Mouse (Mus musculus): ENCODE results near the gene Mindy3. TPM values are rescaled to one million over a fixed set of nuclear protein-coding genes. Genes with fewer than 3 reads are reported as not detected.
A peak's percentile ranks its signal among the peaks of the same experiment; 100 is the strongest.

The Mindy3 gene
- polyA plus RNA-seq, 1 experiment from 2014 or later = 37.4 TPM

DNA sequence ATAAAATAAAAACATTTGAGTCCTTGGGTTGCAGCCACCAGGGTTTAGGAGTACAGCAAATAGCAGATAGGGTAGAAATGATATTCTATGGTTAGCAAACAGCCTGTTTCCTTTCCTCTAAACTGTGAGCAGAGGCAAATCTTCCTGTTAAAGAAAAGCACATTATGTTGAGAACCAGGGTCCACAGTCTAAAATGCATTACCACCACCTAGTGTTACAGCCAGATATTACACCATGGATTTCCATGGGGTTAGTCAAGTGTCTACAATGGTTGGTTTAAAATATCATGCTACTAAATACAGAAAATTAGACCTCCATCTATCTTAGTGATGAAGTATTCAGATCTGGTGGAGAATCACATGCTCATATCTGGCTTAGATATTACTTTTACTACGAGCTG lies 30.2 kb downstream of the Mindy3 start:
- no peak overlapping the region for H3K4me2 ChIP-seq (ENCODE audit: low read depth, low read length)
- no peak overlapping the region for H3K9ac ChIP-seq (replicated peaks; ENCODE audit: low read length)
- H3K4me1 ChIP-seq (ENCODE audit: control insufficient read depth, insufficient read depth, low read length) = no peaks in the 10 kb centered on the region
- no peaks in the 10 kb centered on the region for H3K27me3 ChIP-seq (ENCODE audit: control insufficient read depth, insufficient read depth, low read length)
- ATAC-seq (replicated peaks; ENCODE audit: insufficient number of reproducible peaks, low FRiP score, low TSS enrichment, low read depth) = no peak; the same call in 1 of the 2 replicates
- no peaks in the 10 kb centered on the region for H3K36me3 ChIP-seq (replicated peaks; ENCODE audit: control insufficient read depth, insufficient read depth, low read depth, low read length)
- 54% methylated on average over 1 of the region's 1 CpGs for WGBS
- DNase-seq (ENCODE audit: low spot score) = peak; percentile 81
- H3K4me3 ChIP-seq (ENCODE audit: low read depth, low read length) = no peak overlapping the region
- H3K27ac ChIP-seq (replicated peaks; ENCODE audit: low read depth, low read length) = no peak overlapping the region
- no peaks in the 10 kb centered on the region for H3K9me3 ChIP-seq (replicated peaks; ENCODE audit: control insufficient read depth, low read length)

DNA sequence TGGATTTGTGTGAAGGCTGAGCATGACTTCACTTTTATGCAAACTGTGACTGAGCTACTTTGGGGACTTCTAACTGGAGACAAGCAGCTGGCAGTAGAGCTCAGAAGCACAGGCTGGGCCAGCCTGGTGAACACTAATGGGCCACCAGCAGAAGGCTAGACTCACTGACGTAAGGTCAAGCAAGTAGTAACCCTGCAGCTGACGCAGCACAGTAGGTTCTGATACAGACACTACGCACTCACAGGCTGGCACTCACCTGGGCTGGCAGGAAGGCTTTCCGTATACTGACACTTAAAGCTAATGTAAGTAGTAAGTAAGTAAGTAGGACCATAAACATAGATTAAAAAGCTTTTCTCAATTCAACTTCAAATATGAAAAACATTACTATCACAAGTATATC lies 30.7 kb downstream of the Mindy3 start:
- no peak for ATAC-seq (replicated peaks; ENCODE audit: insufficient number of reproducible peaks, low FRiP score, low TSS enrichment, low read depth)
- WGBS = 88% methylated on average over 4 of the region's 4 CpGs

DNA sequence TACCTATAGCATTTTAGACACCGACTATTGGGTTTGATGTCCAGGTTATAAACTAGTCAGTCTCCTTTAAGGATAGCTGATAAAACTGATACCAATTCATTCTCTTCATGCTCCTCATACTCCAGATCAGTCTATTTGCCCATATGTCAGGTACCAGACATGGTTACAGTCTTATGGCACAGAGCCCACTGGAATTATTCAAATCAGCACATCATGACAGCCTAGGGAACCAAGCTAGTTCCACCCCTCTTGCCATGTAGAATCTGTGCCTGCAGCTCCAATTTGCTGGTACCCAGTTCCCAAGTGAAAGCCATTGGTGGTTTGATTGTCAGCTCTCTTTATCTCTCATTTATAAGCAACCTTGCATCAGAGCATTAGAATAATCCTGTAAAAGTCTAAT lies 34.9 kb downstream of the Mindy3 start:
- H3K36me3 ChIP-seq (replicated peaks; ENCODE audit: control insufficient read depth, insufficient read depth, low read depth, low read length) = no peaks in the 10 kb centered on the region
- no peak overlapping the region for H3K4me2 ChIP-seq (ENCODE audit: low read depth, low read length)
- H3K4me3 ChIP-seq (ENCODE audit: low read depth, low read length) = no peak overlapping the region
- WGBS = 88% methylated on average over 1 of the region's 1 CpGs
- no peak overlapping the region for H3K27ac ChIP-seq (replicated peaks; ENCODE audit: low read depth, low read length)
- H3K9ac ChIP-seq (replicated peaks; ENCODE audit: low read length) = no peak overlapping the region
- DNase-seq (ENCODE audit: low spot score) (no peak), ATAC-seq (replicated peaks; ENCODE audit: insufficient number of reproducible peaks, low FRiP score, low TSS enrichment, low read depth) (no peak)
- H3K4me1 ChIP-seq (ENCODE audit: control insufficient read depth, insufficient read depth, low read length) = no peaks in the 10 kb centered on the region
- no peaks in the 10 kb centered on the region for H3K9me3 ChIP-seq (replicated peaks; ENCODE audit: control insufficient read depth, low read length)
- no peaks in the 10 kb centered on the region for H3K27me3 ChIP-seq (ENCODE audit: control insufficient read depth, insufficient read depth, low read length)

More for the DNA sequence above, 30.7 kb downstream of the Mindy3 start:
- Histone ChIP-seq H3K36me3 (replicated peaks; ENCODE audit: control insufficient read depth, insufficient read depth, low read depth, low read length) (no peaks in the 10 kb centered on the region), H3K27me3 (ENCODE audit: control insufficient read depth, insufficient read depth, low read length) (no peaks in the 10 kb centered on the region), H3K4me3 (ENCODE audit: low read depth, low read length) (no peak overlapping the region), H3K4me1 (ENCODE audit: control insufficient read depth, insufficient read depth, low read length) (no peaks in the 10 kb centered on the region), H3K27ac (replicated peaks; ENCODE audit: low read depth, low read length) (no peak overlapping the region), H3K9ac (replicated peaks; ENCODE audit: low read length) (no peak overlapping the region), H3K9me3 (replicated peaks; ENCODE audit: control insufficient read depth, low read length) (no peaks in the 10 kb centered on the region), H3K4me2 (ENCODE audit: low read depth, low read length) (no peak overlapping the region)
- DNase-seq (ENCODE audit: low spot score) = no peak

DNA sequence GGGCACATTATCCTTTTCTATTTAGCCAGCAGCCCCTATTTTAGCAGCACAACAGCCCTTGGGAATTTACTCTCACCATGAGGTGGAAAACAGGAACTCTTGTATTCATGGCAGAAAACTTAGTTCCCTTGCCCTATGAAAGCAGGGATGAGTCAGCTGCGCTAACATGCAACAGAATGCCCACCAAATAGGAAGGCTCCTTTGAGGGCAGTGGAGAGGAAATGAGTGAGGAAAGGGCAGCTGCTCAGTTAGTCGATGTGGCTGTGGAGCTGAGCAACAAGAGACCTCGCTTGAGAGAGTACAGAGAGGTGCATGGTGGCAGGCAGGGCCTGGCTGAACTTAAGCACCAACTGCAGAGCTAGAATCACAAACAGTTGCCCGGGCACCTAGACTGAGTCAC lies 36.6 kb downstream of the Mindy3 start:
- Histone ChIP-seq H3K9ac (replicated peaks; ENCODE audit: low read length) (no peak overlapping the region), H3K36me3 (replicated peaks; ENCODE audit: control insufficient read depth, insufficient read depth, low read depth, low read length) (no peaks in the 10 kb centered on the region), H3K4me3 (ENCODE audit: low read depth, low read length) (no peak overlapping the region), H3K27ac (replicated peaks; ENCODE audit: low read depth, low read length) (no peak overlapping the region), H3K4me1 (ENCODE audit: control insufficient read depth, insufficient read depth, low read length) (no peaks in the 10 kb centered on the region), H3K27me3 (ENCODE audit: control insufficient read depth, insufficient read depth, low read length) (no peaks in the 10 kb centered on the region), H3K4me2 (ENCODE audit: low read depth, low read length) (no peak overlapping the region), H3K9me3 (replicated peaks; ENCODE audit: control insufficient read depth, low read length) (no peaks in the 10 kb centered on the region)
- no peak for DNase-seq (ENCODE audit: low spot score)
- ATAC-seq (replicated peaks; ENCODE audit: insufficient number of reproducible peaks, low FRiP score, low TSS enrichment, low read depth) = no peak
- WGBS = 70% methylated on average over 4 of the region's 4 CpGs

DNA sequence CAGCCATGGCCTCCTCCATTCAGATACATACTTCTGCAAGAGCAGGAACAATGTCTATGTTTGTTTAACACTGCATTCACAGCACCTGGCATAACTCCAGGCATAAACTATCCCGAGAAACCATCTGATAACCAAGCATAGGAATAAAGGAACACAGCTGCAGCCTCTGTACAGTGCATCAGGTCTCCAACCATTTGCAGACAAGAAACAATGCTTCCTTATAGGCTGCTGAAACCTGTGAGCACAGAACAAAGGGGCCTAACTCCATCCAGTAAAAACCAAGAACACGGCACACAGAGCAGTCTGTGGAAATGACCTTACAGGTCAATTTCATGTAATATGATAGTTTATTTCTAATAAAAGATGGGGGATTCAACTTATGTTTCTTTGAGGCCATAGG lies 39.0 kb downstream of the Mindy3 start:
- 34% methylated on average over 2 of the region's 2 CpGs for WGBS
- no peak overlapping the region for H3K27ac ChIP-seq (replicated peaks; ENCODE audit: low read depth, low read length)
- H3K36me3 ChIP-seq (replicated peaks; ENCODE audit: control insufficient read depth, insufficient read depth, low read depth, low read length) = no peaks in the 10 kb centered on the region
- peak; percentile 67 for ATAC-seq (replicated peaks; ENCODE audit: insufficient number of reproducible peaks, low FRiP score, low TSS enrichment, low read depth)
- H3K4me1 ChIP-seq (ENCODE audit: control insufficient read depth, insufficient read depth, low read length) = no peaks in the 10 kb centered on the region
- DNase-seq (ENCODE audit: low spot score) = peak; percentile 22
- H3K27me3 ChIP-seq (ENCODE audit: control insufficient read depth, insufficient read depth, low read length) = no peaks in the 10 kb centered on the region
- H3K4me3 ChIP-seq (ENCODE audit: low read depth, low read length) = no peak overlapping the region
- H3K9ac ChIP-seq (replicated peaks; ENCODE audit: low read length) = no peak overlapping the region
- no peaks in the 10 kb centered on the region for H3K9me3 ChIP-seq (replicated peaks; ENCODE audit: control insufficient read depth, low read length)
- H3K4me2 ChIP-seq (ENCODE audit: low read depth, low read length) = no peak overlapping the region

DNA sequence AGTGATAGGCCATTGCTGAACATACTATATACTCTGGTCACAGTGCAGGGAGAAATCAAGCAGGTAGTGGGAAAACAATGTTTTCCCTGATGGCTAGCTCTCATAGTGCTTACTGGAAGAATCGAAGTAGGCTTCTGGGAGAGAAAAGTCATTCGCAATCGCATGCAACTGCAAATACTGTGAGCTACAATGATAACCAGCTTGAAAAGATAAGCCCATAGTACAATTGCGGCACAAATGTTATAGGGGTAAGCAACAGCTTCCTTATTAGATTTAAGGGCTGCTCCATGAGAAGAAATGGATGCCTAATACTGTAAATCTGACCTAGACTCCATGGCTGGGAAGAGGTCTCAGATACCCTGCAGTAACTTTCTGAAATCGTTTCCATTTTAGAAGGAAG lies 40.7 kb downstream of the Mindy3 start:
- Histone ChIP-seq H3K27ac (replicated peaks; ENCODE audit: low read depth, low read length) (no peak overlapping the region), H3K4me2 (ENCODE audit: low read depth, low read length) (no peak overlapping the region), H3K4me1 (ENCODE audit: control insufficient read depth, insufficient read depth, low read length) (no peaks in the 10 kb centered on the region), H3K36me3 (replicated peaks; ENCODE audit: control insufficient read depth, insufficient read depth, low read depth, low read length) (no peaks in the 10 kb centered on the region), H3K9me3 (replicated peaks; ENCODE audit: control insufficient read depth, low read length) (no peaks in the 10 kb centered on the region), H3K4me3 (ENCODE audit: low read depth, low read length) (no peak overlapping the region), H3K9ac (replicated peaks; ENCODE audit: low read length) (no peak overlapping the region), H3K27me3 (ENCODE audit: control insufficient read depth, insufficient read depth, low read length) (no peaks in the 10 kb centered on the region)
- no peak for DNase-seq (ENCODE audit: low spot score)
- 95% methylated on average over 5 of the region's 5 CpGs for WGBS
- no peak for ATAC-seq (replicated peaks; ENCODE audit: insufficient number of reproducible peaks, low FRiP score, low TSS enrichment, low read depth)

DNA sequence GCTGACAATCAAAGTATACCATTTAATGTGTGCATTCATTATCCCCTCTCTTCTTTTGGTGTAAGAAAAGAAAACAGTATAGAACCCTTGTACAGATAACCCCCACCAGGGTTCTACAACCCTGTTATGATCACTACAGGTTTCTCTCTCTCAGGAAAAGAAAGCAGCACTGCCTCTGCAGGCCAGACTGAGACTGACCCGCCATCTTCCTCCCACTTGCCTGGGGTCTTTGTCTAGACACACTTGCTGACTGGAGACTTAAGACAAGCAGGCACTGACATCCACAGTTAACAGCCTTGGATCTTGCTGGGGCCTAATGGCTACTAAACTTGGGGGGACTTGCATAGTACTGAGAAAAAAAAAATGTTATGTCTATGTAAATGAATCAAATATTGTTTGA lies 42.2 kb downstream of the Mindy3 start:
- Histone ChIP-seq H3K4me1 (ENCODE audit: control insufficient read depth, insufficient read depth, low read length) (no peaks in the 10 kb centered on the region), H3K36me3 (replicated peaks; ENCODE audit: control insufficient read depth, insufficient read depth, low read depth, low read length) (no peaks in the 10 kb centered on the region)
- 53% methylated on average over 1 of the region's 1 CpGs for WGBS

DNA sequence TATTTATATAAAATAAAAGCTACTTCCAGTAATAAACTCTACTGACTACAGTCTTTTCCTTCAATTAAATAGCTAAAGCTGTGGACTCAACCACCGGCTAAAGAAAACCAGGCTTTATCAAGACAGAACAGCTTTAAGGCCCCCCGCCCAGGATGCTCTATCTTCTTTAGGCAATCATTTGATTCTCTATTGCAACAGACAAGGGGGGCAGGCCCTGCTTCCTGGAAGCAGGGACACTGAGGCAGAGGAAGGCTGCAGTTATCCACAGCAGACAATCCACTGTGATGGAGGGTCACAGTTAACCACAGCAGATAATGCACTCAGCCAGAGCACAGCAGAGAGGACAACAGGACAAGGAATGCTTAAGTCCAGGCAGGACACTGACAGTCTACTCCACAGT lies 46.4 kb downstream of the Mindy3 start:
- Histone ChIP-seq H3K36me3 (replicated peaks; ENCODE audit: control insufficient read depth, insufficient read depth, low read depth, low read length) (no peaks in the 10 kb centered on the region), H3K27me3 (ENCODE audit: control insufficient read depth, insufficient read depth, low read length) (no peaks in the 10 kb centered on the region), H3K27ac (replicated peaks; ENCODE audit: low read depth, low read length) (no peak overlapping the region), H3K9me3 (replicated peaks; ENCODE audit: control insufficient read depth, low read length) (no peaks in the 10 kb centered on the region), H3K4me3 (ENCODE audit: low read depth, low read length) (no peak overlapping the region), H3K9ac (replicated peaks; ENCODE audit: low read length) (no peak overlapping the region), H3K4me1 (ENCODE audit: control insufficient read depth, insufficient read depth, low read length) (no peaks in the 10 kb centered on the region), H3K4me2 (ENCODE audit: low read depth, low read length) (no peak overlapping the region)
- 84% methylated on average over 2 of the region's 2 CpGs for WGBS
- DNase-seq (ENCODE audit: low spot score) (no peak), ATAC-seq (replicated peaks; ENCODE audit: insufficient number of reproducible peaks, low FRiP score, low TSS enrichment, low read depth) (no peak)

More for the DNA sequence above, 42.2 kb downstream of the Mindy3 start:
- H3K4me3 ChIP-seq (ENCODE audit: low read depth, low read length) = no peak overlapping the region
- no peak overlapping the region for H3K4me2 ChIP-seq (ENCODE audit: low read depth, low read length)
- no peaks in the 10 kb centered on the region for H3K27me3 ChIP-seq (ENCODE audit: control insufficient read depth, insufficient read depth, low read length)
- DNase-seq (ENCODE audit: low spot score) (no peak), ATAC-seq (replicated peaks; ENCODE audit: insufficient number of reproducible peaks, low FRiP score, low TSS enrichment, low read depth) (no peak)
- no peak overlapping the region for H3K9ac ChIP-seq (replicated peaks; ENCODE audit: low read length)
- no peaks in the 10 kb centered on the region for H3K9me3 ChIP-seq (replicated peaks; ENCODE audit: control insufficient read depth, low read length)
- no peak overlapping the region for H3K27ac ChIP-seq (replicated peaks; ENCODE audit: low read depth, low read length)
